Mouse (Mus musculus) G1E (cell line): ENCODE measurements around the gene Mtss1l.

Source experiments
- CTCF ChIP-seq: IDR thresholded peaks from 2 replicates; pipeline ENCODE4 v1.5.1; 2012; ENCODE audit warnings: low read depth, low read length, inconsistent platforms, mixed read lengths
- GATA1 ChIP-seq: IDR thresholded peaks from 2 replicates; pipeline ENCODE4 v1.6.1; 2012; ENCODE audit warnings: borderline replicate concordance, low read length, inconsistent platforms, mixed read lengths
- GATA2 ChIP-seq: IDR thresholded peaks from 2 replicates; pipeline ENCODE4 v1.6.1; 2012; ENCODE audit warnings: low read depth, low read length, inconsistent platforms, borderline replicate concordance
- POLR2AphosphoS5 ChIP-seq: IDR thresholded peaks from 2 replicates; pipeline ENCODE4 v1.6.1; 2012; ENCODE audit warnings: low read depth, low read length, inconsistent platforms; ENCODE audit not compliant: insufficient replicate concordance
- TAL1 ChIP-seq: conservative IDR thresholded peaks from 2 replicates; pipeline ENCODE4 v1.6.1; 2012; ENCODE audit warnings: low read depth, low read length, inconsistent platforms, mixed read lengths

- no peak for TF ChIP-seq CTCF
- no peak for TF ChIP-seq POLR2AphosphoS5
- TF ChIP-seq TAL1 = no peak
- no peak for TF ChIP-seq GATA1
- no peak for TF ChIP-seq GATA2
Observed at GRCm38 (mm10) chr8:110721606-110722413, 534 bp downstream of the Mtss1l start.
